Mouse (Mus musculus): Measurements from ENCODE around the gene Otp.

The Otp gene

DNA sequence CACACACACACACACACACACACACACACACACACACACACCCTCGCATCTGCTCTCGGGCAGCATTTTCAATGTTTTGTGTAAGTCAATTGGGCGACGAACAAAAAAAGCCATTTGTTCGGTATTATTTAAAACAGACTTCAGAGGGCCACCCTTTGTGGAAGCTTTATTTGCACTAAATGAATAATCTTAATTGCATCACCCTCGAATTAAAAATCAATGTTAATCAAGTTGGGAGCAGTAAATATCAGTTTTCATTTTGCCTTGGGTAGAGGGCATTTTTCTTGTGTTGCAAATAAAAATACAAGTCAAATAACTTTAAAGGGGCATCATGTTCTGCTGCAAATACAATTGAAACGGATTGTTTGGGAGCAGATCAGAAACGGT is 1.4 kb upstream of the Otp start:
- DNase-seq (ENCODE audit: low read depth, low spot score), result no peak

DNA sequence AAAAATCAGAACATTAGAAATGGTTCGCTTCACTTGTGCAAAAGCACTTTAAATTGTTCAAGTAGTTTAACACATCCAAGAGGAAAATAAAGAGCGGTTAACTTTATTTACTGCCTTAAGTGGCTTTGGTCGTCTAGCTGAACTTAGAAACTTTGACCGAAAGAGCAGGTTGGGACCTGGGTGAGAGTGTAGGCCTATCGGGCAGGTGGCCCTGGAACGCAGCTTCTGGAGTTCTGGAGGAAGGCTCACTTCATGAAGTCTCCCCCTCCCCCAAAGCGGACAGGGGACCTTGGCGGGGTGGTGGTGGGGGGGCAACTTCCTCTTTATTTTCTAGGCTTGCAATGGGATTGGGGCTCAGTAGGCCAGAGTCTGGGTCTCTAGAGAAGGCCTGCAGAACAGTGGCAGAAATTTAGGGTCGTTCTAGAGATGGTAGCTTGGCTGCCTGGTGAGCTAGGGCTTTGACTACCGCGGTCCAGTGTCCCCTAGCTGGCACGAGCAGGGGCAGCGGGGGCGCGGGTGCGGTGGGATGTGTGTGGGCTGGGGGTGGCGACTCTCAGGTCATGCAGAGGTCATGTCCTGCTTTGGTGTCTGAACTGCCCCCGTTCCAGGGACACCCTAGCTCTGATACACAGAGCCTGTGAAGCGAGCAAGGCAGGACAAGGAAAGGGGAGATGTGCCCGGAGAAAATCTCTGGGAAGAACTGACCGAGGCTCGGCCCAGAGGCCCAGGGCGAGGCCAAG is 576 bp upstream of the Otp start:
- no peak for DNase-seq (ENCODE audit: low read depth, low spot score)

DNA sequence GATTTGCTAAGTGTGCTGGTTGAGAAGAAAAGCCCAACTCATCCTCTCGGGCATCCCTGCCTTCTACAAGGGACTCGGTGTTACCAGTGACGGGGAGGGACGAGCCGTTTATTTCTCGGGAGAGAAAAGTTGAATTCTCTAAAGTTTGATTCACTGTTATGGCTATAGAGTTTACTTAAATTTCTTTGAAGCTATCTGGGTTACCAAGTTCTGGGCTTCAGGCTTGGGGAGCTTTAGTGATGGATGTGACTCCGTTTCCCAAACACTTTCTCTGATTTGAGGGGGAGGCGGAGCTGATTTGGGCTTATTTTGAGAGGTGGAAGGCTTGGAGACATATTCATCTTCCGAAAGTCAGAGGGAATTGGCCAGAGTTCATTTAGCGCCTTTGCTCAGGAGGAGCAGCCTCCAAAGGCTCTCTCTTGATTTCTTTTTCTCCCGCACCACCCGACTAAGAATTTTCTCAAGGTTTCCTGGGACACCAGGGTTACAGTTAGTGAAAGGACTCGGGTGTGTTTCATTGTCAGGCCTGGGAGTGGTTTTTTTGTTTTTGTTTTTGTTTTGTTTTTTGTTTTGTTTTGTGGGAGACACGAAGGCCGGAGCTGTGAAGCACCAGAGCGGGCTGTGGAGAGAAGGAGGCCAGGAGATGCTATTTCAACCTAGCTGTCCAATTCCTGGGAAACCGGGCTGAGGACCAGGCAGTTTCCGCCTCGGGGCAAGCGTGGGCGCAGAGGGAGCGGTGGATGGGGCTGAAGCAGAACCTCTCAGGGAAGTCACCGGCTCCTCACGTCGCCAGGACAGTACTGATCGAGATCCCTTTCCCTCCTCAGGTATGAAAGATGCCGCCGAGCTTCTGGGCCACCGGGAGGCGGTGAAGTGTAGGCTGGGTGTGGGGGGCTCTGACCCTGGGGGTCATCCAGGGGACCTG is 1.1 kb downstream of the Otp start:
- no peak for DNase-seq (ENCODE audit: low read depth, low spot score)

DNA sequence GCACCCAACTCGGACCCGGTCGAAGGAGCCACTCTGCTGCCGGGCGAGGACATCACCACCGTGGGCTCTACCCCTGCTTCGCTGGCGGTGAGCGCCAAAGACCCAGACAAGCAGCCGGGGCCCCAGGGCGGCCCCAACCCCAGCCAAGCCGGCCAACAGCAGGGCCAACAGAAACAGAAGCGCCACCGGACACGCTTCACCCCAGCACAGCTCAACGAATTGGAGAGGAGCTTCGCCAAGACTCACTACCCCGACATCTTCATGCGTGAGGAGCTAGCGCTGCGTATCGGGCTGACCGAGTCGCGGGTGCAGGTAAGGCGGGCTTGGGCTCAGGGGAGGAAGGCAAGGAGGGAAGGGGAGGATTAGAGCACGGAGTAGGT is 1.8 kb downstream of the Otp start:
- DNase-seq (ENCODE audit: low read depth, low spot score), result no peak

DNA sequence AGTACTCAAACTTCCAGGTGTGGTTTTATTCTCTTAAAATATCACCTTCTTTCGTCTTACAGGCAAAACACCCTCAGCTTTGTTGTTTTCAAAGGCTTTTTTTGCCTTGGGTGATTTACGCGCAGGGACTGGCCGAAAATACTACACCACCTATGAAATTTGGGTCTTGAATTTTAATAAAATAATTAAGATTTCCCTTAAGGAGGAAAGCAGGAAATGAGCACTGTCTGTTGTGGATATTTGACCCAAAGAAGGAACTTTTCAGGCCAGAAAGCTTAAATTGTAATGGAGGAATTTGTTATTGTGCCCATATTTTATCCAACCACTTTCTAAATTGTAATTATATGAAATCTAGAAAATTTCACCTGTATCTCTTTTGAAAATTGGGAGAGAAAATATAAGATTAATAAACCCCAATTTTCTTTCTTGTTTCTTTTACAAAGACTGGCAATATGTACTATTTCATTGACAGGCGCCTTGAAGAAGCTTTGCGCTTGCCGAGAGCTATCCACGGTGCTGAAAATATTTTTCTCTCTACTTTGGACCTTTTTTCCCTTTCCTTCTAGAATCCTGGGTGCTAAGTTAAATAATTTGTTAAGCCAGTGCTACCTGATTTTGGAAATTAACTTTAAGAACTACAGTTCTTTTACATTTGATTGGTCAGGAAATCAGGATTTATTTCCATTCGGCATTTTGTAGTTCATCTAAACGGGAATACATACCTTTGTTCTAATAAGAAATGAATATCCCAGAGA is 2.8 kb downstream of the Otp start:
- no peak for DNase-seq (ENCODE audit: low read depth, low spot score)

DNA sequence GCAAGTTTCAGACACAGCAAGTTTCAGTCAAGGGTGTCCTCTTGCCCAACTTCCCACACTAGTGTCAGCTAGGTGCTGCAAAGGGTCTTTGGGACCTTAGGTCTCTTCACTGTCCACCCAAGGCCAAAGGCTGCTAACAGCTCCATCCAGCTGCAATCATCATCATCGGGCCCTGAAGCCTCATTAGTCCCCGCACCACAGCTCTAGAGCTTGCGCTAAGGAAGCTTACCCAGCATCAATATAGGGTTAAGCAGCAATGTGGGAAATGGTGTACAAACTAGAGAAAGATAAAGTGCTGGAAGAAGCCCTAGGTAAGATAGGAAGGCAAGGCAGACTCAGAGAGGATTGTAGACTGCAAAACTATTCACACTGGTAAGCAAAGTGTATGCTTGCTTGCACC is 5.8 kb downstream of the Otp start:
- DNase-seq (ENCODE audit: low read depth, low spot score), result no peak

DNA sequence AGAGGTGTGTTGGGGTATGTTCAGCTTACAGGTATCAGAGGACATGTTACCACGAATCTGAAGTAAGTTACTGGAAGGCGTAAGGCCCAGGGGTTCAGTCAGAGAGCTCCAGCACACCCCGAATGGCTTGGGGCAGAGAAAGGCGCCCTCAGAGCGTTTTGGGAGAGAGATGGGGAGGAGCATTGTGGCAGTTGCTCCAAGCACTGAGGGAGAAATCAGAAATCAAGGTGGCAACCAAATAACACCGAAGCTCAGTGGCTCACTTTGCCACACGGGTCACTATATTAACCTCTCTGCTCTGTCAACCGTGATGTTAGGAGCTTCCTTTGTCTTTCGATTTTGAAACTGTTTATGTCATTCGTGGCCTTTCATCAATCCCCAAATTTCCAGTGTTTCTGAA is 6.8 kb downstream of the Otp start:
- DNase-seq (ENCODE audit: low read depth, low spot score), result no peak

DNA sequence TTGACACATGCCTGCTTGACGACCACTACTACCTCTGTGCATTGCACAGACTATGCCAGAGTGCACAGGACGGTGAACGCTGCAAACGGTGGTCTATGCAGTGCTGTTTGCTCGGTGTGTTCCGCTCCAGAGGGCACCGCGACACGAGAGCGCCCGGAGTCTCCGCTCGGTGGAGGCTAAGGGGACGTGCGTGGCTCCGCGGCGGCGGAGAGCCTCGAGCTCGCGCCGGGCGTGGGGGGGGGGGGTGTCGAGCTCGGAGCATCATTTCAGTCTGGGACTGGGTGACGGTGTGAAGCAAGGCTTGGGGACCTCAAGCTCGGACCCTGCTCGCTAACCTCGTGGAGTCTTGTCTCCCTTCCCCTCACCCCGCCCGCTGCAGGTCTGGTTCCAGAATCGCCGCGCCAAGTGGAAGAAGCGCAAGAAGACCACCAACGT is 7.3 kb downstream of the Otp start:
- DNase-seq (ENCODE audit: low read depth, low spot score), result no peak

DNA sequence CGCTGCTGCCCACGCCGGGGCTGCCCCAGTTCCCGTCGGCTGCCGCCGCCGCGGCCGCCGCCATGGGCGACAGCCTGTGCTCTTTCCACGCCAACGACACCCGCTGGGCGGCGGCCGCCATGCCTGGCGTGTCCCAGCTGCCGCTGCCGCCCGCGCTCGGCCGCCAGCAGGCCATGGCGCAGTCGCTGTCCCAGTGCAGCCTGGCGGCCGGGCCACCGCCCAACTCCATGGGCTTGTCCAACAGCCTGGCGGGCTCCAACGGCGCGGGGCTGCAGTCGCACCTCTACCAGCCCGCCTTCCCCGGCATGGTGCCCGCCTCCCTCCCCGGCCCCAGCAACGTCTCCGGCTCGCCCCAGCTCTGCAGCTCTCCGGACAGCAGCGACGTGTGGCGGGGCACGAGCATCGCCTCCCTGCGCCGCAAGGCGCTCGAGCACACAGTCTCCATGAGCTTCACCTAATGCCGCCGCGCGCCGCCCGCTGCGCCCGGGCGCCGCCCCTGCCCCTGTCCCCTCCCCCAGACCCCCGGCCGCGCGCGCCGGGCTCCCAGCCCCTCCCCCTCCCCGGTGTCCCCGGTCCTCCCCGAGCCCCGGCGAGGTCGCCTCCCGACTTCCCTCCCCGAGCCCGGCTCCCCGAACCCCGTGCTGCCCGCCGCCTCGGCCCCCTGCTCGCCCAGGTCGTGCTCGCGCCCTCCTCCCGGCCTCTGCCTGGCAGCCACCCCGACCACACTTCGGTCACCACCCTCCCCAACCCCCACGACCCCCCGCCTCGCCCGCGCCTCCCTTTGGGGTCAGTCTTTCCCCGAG is 8.0 kb downstream of the Otp start:
- DNase-seq (ENCODE audit: low read depth, low spot score), result no peak

DNA sequence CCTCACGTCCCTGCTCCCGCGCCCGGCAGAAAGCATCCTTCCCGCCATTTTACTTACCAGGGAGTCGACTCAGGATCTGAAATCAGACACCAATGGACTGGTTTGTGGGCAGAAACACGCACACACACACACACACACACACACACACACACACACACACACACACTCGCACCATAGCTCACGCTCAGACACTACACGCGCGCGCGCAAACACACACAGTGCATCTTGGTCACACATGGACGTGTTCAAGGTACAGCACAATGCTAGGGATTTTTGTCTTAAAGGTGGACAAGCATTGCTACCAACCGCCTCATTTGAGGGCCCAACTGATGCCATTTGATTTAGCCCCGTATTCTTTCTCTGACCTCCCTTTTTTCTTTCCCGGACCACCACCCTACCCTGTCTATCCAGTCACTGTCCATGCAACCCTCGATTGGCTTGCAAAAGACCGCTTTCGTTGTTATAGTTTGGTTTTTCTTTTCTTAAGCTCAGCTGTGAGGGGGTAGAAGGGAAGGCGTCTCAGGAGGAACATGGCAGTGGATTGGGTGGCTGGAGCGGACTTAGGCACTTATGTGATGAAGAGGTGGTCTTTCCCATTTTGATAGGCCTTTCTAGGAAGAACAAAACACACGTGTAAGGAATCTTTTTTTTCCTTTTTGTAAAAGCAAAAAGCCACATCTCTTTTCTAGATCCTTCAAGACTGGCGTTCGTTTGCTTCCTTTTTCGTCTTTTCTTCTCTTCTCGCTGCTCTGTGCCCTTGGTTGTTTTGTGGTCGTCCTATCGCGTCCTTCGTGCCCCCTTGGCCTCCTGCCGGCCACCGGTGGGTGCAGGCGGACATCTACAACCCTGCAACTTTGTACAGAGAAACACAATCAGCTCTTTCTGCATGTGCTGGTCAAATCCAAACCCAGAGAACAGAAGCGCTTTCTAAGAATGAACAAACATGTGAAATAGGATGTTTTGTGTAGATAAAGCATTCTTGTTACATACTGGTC is 8.9 kb downstream of the Otp start:
- no peak for DNase-seq (ENCODE audit: low read depth, low spot score)

DNA sequence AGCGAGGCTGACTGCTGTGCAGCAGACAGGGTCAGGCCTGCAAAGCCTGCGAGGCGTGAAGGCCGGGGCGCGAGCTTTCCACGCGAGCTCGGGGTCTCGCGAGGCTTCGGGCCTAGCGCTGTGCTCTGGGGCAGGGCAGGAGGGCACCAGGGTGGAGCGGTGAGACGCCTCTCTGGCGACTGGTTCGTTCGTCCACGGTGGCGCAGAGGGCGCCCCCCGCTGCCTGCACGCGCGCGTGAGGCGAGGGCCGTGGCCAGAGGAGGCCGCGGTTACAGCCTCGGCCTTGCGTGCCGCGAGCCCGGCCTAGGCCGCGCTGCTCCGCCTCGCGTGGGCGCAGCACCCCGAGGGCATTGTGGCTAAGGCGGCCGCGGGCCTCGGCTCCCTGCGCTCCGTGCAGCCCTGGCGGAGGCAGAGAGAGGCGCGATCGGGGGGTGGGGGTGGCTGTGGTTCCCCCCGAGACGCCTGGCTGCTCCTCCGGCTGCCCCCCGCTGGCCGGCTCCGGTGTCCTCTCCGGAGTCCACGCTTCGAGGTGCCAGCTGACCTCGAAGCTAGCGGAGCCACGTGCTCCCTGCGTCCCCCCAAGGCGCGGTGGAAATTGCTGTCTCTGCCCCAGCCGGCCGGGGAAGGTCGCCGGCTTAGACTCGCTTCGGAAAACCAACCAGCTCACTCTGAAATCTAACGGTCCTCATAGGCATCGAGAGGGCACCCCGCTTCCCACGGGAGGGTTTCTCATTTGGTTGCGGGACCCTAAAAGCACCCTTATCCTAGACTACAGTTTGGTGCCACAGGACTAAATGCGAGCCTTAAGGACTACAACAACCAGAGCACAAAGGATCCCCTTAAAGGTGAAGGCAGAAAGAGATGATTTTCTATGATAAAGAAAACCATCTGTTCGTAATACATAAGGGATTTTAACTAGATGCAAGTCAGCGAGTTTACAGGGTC is 10.2 kb downstream of the Otp start:
- DNase-seq (ENCODE audit: low read depth, low spot score), result no peak

DNA sequence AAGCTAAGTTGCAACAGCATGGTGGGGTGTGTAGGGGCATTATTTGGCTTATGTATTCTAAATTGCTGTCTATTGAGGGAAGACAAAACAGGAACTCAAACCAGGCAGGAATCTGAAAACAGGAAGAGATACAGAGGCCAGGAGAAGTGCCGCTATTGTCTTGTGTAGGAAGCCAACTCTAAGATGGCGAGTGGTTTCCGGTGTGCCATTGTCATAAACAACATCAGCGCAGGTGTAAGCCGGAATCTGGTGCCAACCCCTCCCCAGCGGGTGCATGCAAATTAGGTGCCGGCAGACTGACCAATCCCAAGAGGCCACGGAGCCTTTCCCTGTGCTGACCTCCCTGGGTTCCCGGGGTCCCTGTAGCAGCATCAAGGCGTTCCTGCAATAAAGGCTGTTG is 32.4 kb downstream of the Otp start:
- no peak for DNase-seq (ENCODE audit: low read depth, low spot score)

DNA sequence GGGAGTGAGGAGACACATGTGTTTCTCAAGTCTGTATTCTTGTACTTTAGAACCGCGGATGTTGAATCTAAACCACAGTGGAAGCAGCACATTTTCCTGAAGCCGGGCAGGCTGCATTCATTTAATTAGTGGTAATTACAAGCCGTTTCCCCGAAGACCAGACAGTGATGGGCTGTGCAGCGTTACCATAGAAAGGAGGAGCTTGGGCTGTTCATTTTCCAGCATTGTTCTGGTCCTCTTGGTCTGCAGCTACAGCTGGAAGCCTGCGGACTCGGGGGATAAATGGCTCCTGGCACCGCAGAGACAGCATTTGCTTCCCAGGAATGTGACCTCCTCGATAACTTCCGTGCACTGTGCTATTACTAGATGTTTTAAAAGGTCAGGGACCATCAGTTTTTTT is 37.6 kb downstream of the Otp start:
- no peak for DNase-seq (ENCODE audit: low read depth, low spot score)

DNA sequence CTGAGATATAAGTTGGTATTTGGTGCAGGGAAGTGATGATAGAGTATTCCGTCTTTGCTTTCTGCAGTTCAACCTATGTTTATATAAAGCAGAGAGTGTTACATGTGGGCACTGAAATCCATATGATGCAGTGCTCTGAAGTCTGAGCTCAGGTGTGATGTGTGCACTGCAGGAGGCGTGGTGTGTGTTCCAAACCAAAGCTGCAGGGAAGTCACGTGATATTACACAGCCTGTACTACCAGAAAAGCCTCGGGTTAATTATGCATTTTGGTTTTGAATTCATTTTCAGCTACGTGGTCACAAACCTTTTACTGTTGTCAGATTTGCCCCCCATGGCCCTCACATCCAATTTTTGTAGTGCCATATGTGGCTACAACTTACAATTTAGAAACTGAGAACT is 40.3 kb downstream of the Otp start:
- DNase-seq (ENCODE audit: low read depth, low spot score), result no peak

DNA sequence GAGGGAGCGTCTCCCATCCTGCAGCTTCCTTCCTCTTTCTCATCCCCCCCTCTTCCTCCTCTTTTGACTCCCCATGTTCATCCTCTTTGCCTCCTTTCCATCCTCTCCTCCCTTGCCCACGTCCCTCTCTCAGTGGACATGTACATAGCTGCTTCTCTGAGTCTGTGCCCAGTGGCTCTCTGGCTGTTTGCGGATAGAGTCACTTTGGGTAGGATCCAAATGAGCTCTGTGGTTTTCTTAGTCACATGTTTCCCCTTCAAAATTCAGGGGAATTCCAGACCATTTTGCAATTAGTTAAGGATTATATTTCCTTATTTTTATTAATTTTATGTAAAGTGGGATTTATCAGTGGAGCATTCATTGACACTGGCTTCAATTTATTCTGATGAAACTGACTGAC is 52.7 kb downstream of the Otp start:
- no peak for DNase-seq (ENCODE audit: low read depth, low spot score)
